Mouse (Mus musculus): ENCODE data around the gene Lbhd2. TPM values are rescaled to one million over a fixed set of nuclear protein-coding genes. Genes with fewer than 3 reads are reported as not detected.
A peak's percentile ranks its signal among the peaks of the same experiment; 100 is the strongest.

Gene Lbhd2
- polyA plus RNA-seq, 1 experiment from 2014 or later = 0.93 TPM

DNA sequence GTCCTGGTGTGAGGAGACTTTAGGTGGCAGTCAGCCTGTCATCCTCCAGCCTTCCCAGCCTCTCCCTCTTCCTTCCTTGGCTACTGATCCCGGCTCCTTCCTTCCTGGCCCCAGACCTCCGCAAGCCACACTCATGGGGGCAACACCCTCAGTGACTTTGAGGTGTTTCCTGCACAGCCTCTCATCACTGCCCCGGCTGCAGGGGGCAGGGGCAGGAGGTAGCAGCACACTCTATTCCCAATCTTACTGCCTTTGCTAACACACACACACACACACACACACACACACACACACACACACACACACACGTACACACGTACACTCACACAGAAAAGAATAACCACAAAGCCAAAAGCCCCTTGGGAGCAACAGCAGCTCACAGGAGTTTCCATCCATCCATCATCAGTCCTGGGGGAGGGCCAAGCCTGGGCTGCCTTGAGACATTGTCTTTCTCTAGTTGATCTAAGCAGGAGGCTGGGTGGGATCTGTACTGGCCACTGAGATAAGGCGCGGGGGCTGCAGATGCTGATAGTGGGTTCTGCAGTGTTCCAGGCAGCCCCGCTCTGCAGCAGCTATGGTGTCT, 28.2 kb downstream of the Lbhd2 start:
- WGBS = 27% methylated on average over 8 of the region's 8 CpGs
- Histone ChIP-seq H3K4me2 (peak overlapping the region; percentile 26; the same call in 1 of the 2 replicates), H3K27ac (peak overlapping the region; percentile 72), H3K27me3 (peaks cover 22% of the 10 kb centered on the region), H3K4me1 (peaks cover 36% of the 10 kb centered on the region), H3K36me3 (no peaks in the 10 kb centered on the region), H3K9ac (no peak overlapping the region), H3K9me3 (no peaks in the 10 kb centered on the region), H3K4me3 (no peak overlapping the region)
- ATAC-seq (ENCODE audit: borderline replicate concordance, extremely low read depth, low FRiP score, low TSS enrichment) = peak; percentile 43; the same call in 1 of the 2 replicates

DNA sequence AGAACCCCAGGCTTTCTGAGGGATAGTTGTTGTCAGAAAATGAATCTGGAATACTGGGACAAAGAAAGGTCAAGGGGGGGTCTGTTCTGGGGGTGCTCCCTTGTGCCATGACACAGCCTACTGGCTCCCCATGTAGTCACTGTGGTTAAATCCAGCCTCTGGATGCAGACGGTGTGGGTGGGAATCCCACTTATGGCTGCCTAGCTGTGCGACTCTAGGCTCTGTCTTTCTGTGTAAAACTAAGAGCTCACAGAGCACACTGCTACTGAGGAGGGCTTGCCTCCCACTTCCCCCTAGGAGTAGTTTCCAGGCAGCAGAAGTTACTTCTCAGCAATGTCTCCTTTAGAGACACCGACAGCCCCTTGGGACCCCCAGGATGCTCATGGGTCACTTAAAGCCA, 29.6 kb downstream of the Lbhd2 start:
- WGBS = 86% methylated on average over 3 of the region's 3 CpGs
- Histone ChIP-seq H3K4me2 (no peak overlapping the region), H3K4me1 (peaks cover 24% of the 10 kb centered on the region), H3K36me3 (no peaks in the 10 kb centered on the region), H3K9me3 (no peaks in the 10 kb centered on the region), H3K4me3 (no peak overlapping the region), H3K27ac (no peak overlapping the region), H3K9ac (no peak overlapping the region), H3K27me3 (peaks cover 9% of the 10 kb centered on the region; the same call in 1 of the 2 replicates)
- ATAC-seq (ENCODE audit: borderline replicate concordance, extremely low read depth, low FRiP score, low TSS enrichment) = no peak

GRCm38 (mm10) chr12:111436640-111437039, 30.0 kb downstream of the Lbhd2 start:
- Histone ChIP-seq H3K36me3 (no peaks in the 10 kb centered on the region), H3K9me3 (no peaks in the 10 kb centered on the region), H3K27ac (no peak overlapping the region), H3K4me2 (no peak overlapping the region), H3K9ac (no peak overlapping the region), H3K4me3 (no peak overlapping the region), H3K4me1 (peaks cover 24% of the 10 kb centered on the region), H3K27me3 (peaks cover 6% of the 10 kb centered on the region; the same call in 1 of the 2 replicates)
- 39% methylated on average over 8 of the region's 8 CpGs for WGBS
- ATAC-seq (ENCODE audit: borderline replicate concordance, extremely low read depth, low FRiP score, low TSS enrichment) = no peak

DNA sequence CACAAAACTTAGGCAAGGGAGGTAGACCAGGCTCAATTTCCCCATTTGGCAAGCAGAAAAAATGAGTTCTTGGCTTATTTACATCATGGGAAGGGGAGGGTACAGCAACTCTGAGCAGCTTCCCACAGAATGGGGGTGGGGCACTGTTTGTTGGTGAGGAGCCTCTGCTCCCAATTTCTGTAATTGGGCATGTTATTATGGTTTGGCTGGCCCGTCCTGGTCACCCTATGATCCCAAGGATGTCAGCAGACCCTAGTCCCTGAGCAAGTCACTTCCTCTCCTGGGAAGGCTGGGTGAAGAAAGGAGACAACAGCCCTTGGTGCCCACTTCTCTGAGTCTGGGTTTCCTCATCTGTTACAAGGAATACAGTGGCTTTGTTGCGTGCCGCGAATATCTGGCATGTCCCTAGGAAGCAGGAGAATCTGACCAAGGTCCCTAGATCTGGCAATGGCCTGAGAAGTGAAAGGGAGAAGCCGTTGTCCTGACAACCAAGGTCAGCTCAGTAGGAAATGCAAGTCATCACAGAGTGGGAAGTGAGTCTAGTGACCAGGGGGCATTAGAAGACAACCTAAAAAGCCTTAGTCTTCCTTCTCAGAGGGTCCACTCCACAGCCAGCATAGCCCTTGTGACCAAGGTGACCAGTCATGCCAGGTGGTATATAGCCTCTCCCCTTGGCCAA, 30.8 kb downstream of the Lbhd2 start:
- Histone ChIP-seq H3K27ac (no peak overlapping the region), H3K4me3 (no peak overlapping the region), H3K9me3 (no peaks in the 10 kb centered on the region), H3K4me2 (no peak overlapping the region), H3K36me3 (no peaks in the 10 kb centered on the region), H3K4me1 (peaks cover 23% of the 10 kb centered on the region), H3K9ac (no peak overlapping the region), H3K27me3 (peaks cover 12% of the 10 kb centered on the region)
- ATAC-seq (ENCODE audit: borderline replicate concordance, extremely low read depth, low FRiP score, low TSS enrichment) = no peak
- WGBS = 66% methylated on average over 5 of the region's 5 CpGs

GRCm38 (mm10) chr12:111438850-111439249, 32.2 kb downstream of the Lbhd2 start:
- Histone ChIP-seq H3K4me2 (no peak overlapping the region), H3K36me3 (no peaks in the 10 kb centered on the region), H3K9ac (no peak overlapping the region), H3K27ac (no peak overlapping the region), H3K4me1 (peaks cover 28% of the 10 kb centered on the region), H3K4me3 (no peak overlapping the region), H3K9me3 (no peaks in the 10 kb centered on the region), H3K27me3 (peaks cover 24% of the 10 kb centered on the region)
- ATAC-seq (ENCODE audit: borderline replicate concordance, extremely low read depth, low FRiP score, low TSS enrichment) = no peak
- WGBS = 80% methylated on average over 6 of the region's 6 CpGs

DNA sequence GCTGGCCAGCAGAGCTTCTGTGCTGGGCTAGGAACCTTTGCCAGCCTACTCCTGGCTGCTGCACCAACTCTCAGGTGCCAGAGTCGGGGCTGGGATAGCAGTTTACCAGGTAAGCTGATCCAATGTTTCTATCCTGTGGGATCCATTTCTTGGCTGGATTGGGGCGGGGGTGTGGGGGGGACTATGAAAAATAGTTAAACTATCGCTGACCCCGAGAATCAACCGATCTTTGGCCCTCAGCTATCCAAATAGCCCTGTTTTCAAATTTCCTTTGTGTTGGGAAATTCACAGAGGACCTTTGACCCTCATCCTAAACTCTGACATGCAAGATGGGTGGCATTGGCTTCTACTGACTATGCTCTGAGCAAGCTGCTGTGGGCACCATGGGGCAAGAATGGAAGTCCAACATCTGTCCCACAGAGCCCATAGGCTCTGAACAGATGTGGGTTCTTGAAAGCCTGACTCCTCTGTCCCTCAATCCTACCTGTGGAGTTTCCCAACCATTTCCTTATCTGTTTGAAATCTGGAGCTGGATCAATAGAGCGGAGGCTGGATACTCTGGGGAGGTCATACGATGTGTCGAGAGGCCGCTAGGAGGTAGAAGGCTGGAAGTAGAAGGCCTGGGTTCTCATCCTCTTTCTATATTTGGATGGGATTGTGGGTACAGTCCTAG, 34.2 kb downstream of the Lbhd2 start:
- peaks cover 30% of the 10 kb centered on the region for H3K4me1 ChIP-seq
- no peak for ATAC-seq (ENCODE audit: borderline replicate concordance, extremely low read depth, low FRiP score, low TSS enrichment)
- no peak overlapping the region for H3K9ac ChIP-seq
- peaks cover 44% of the 10 kb centered on the region for H3K27me3 ChIP-seq
- no peak overlapping the region for H3K4me3 ChIP-seq
- no peaks in the 10 kb centered on the region for H3K9me3 ChIP-seq
- no peak overlapping the region for H3K4me2 ChIP-seq
- H3K36me3 ChIP-seq = no peaks in the 10 kb centered on the region
- WGBS = 80% methylated on average over 9 of the region's 9 CpGs
- no peak overlapping the region for H3K27ac ChIP-seq

GRCm38 (mm10) chr12:111441523-111441922, 34.9 kb downstream of the Lbhd2 start:
- Histone ChIP-seq H3K4me1 (peaks cover 35% of the 10 kb centered on the region), H3K9ac (no peak overlapping the region), H3K9me3 (no peaks in the 10 kb centered on the region), H3K36me3 (no peaks in the 10 kb centered on the region), H3K27me3 (peaks cover 48% of the 10 kb centered on the region), H3K27ac (no peak overlapping the region), H3K4me2 (no peak overlapping the region), H3K4me3 (no peak overlapping the region)
- 61% methylated on average over 3 of the region's 3 CpGs for WGBS
- ATAC-seq (ENCODE audit: borderline replicate concordance, extremely low read depth, low FRiP score, low TSS enrichment) = no peak

GRCm38 (mm10) chr12:111442309-111443010, 35.9 kb downstream of the Lbhd2 start, which contains the start of gene Tnfaip2:
Gene Tnfaip2, plus strand, starts transcription at chr12:111442469.
- peaks cover 31% of the 10 kb centered on the region for H3K4me1 ChIP-seq
- no peaks in the 10 kb centered on the region for H3K9me3 ChIP-seq
- 2% methylated on average over 48 of the region's 48 CpGs for WGBS
- peaks cover 57% of the 10 kb centered on the region for H3K27me3 ChIP-seq
- no peak within 1 kb of the TSS for H3K27ac ChIP-seq
- peak within 1 kb of the TSS; percentile 33 for H3K4me3 ChIP-seq
- H3K4me2 ChIP-seq = peak within 1 kb of the TSS; percentile 64
- H3K36me3 ChIP-seq = no peaks in the 10 kb centered on the region
- ATAC-seq (ENCODE audit: borderline replicate concordance, extremely low read depth, low FRiP score, low TSS enrichment) = peak; percentile 87
- peak within 1 kb of the TSS; percentile 10; the same call in 1 of the 2 replicates for H3K9ac ChIP-seq

DNA sequence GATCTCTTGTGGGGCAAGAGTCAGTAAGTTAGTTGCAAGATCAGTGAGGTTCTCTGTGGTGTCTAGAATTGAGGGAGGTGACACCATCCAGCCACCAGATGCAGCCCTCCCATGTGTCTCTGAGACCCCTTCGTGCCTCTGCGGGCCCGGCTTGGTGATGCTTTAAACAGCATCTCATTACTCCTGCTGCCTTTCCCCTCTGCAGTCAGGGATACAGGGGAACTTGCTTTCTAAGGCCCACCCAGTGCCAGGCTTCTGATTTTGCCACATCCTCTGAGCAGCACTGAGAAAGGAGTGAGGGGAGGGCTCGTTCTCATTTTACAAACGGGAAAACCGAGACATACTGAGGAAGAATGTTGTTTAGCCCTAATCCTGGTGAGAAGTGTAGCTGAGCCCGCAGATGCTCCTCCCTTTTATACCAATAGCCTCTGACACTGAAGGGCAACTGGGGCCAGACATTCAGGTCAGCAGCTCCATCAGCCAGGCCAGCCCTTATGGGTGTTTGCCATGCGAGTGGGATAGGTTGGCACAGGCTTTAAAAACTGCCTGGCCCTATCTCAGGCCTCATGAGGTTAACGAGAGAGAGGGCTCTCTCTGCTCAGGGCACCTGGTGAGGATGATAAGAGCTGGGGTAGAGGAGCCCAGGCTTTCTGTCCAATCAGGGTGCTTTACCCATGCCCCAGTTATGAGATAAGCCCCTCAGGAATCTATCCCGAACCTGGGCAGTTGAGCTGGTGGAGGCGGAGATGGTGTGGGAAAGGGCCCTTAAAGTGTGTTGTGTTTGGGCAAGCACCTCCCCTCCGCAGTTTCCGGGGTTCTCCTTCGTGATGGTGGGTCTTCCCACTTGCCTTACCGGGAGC, 36.6 kb downstream of the Lbhd2 start:
- peak overlapping the region; percentile 64 for H3K4me2 ChIP-seq
- H3K4me3 ChIP-seq = peak overlapping the region; percentile 33
- H3K27me3 ChIP-seq = peaks cover 65% of the 10 kb centered on the region
- 24% methylated on average over 15 of the region's 15 CpGs for WGBS
- H3K36me3 ChIP-seq = no peaks in the 10 kb centered on the region
- peak overlapping the region; percentile 10; the same call in 1 of the 2 replicates for H3K9ac ChIP-seq
- ATAC-seq (ENCODE audit: borderline replicate concordance, extremely low read depth, low FRiP score, low TSS enrichment) = peak; percentile 23; the same call in 1 of the 2 replicates
- no peaks in the 10 kb centered on the region for H3K9me3 ChIP-seq
- no peak overlapping the region for H3K27ac ChIP-seq
- peaks cover 31% of the 10 kb centered on the region for H3K4me1 ChIP-seq

DNA sequence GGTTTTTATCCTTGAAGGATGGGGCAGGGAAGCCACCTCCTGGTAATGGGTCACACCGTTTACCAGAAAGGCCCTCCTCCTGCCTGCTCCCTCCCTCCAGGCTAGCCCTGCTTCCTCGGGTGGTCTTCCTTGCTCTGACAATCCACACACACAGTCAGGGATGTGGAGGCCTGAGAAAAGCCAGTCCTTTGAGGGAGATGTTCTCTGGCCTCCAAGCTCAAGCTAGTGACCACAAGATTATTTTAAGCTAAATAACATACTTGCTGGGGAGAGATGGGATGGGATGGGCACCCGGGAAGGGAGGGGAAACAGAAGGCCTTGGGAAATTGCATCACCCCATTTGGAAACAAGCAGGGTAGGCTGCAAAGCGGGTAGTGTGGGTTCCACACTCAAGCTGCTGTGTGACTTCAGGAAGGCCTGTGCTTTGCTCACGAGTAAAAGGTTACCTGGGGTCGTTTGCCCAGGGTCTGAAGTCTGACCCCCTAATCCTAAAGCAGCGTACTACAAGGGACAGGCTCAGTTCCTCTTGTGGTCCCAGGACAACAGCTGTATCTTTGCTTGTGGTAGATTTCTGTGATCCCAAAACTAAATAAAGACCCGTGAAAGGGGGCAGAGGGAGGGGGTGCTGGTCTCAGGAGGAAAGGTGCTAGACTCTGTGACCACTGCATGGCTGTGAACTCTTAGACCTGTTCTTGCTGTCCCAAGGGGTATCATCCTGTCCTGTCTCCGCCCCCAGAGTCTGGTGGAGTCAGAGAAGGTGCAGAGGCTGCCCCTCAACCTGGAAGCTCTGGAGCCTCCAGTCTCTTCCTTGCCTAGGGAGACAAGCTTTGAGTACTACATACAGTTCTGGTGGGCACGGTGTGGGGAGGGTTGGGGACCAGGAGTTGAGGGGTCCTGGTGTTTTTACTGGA, 37.6 kb downstream of the Lbhd2 start:
- ATAC-seq (ENCODE audit: borderline replicate concordance, extremely low read depth, low FRiP score, low TSS enrichment) = no peak
- 39% methylated on average over 10 of the region's 10 CpGs for WGBS
- no peaks in the 10 kb centered on the region for H3K36me3 ChIP-seq
- H3K27me3 ChIP-seq = peaks cover 71% of the 10 kb centered on the region
- H3K4me1 ChIP-seq = peaks cover 40% of the 10 kb centered on the region
- no peak overlapping the region for H3K9ac ChIP-seq
- no peaks in the 10 kb centered on the region for H3K9me3 ChIP-seq
- H3K4me2 ChIP-seq = no peak overlapping the region
- no peak overlapping the region for H3K27ac ChIP-seq
- no peak overlapping the region for H3K4me3 ChIP-seq
